Mouse (Mus musculus) liver, adult 2 months (tissue): Measurements from ENCODE around the gene Ush1c. TPM values are rescaled to one million over a fixed set of nuclear protein-coding genes. Genes with fewer than 3 reads are reported as not detected.

ENCODE experiments used
- DNase-seq: peaks from one replicate; pipeline ENCODE4 v3.0.0-alpha.2; 2011; ENCODE audit warnings: low read depth, low spot score; ENCODE audit errors: extremely low read depth
- H3K27ac ChIP-seq: fragments of 200-500 bp; replicated peaks from 2 replicates; pipeline ENCODE4 v1.5.1; 2012; ENCODE audit warnings: low read depth, mild to moderate bottlenecking, control low read depth, inconsistent platforms, low read length; ENCODE audit not compliant: insufficient read depth
- H3K27me3 ChIP-seq: fragments of 200-500 bp; 2 replicates; pipeline ENCODE4 v1.6.1; 2012; ENCODE audit warnings: mild to moderate bottlenecking, moderate library complexity, low read length, inconsistent platforms; ENCODE audit not compliant: control insufficient read depth, insufficient read depth
- H3K36me3 ChIP-seq: fragments of 200-500 bp; 2 replicates; pipeline ENCODE4 v1.6.1; 2012; ENCODE audit warnings: low read length, inconsistent platforms; ENCODE audit not compliant: control insufficient read depth, insufficient read depth
- H3K4me1 ChIP-seq: fragments of 200-500 bp; 2 replicates; pipeline ENCODE4 v1.6.1; 2011; ENCODE audit warnings: low read length; ENCODE audit not compliant: control insufficient read depth, insufficient read depth
- H3K4me3 ChIP-seq: fragments of 200-500 bp; 2 replicates; pipeline ENCODE4 v1.5.1; 2011; ENCODE audit warnings: low read depth, mild to moderate bottlenecking, control low read depth, low read length, moderate library complexity; ENCODE audit not compliant: insufficient read depth
- H3K79me2 ChIP-seq: fragments of 200-500 bp; 2 replicates; pipeline ENCODE4 v1.6.1; 2012; ENCODE audit warnings: inconsistent platforms, mild to moderate bottlenecking, low read length, moderate library complexity; ENCODE audit not compliant: control insufficient read depth, insufficient read depth
- H3K9ac ChIP-seq: fragments of 200-500 bp; 2 replicates; pipeline ENCODE4 v1.6.1; 2012; ENCODE audit warnings: low read depth, mild to moderate bottlenecking, control low read depth, inconsistent platforms, low read length
- CTCF ChIP-seq: fragments of 200-500 bp; IDR thresholded peaks from 2 replicates; pipeline ENCODE4 v1.5.1; 2011; ENCODE audit warnings: low read depth, low read length, control low read depth
- POLR2A ChIP-seq: fragments of 200-500 bp; IDR thresholded peaks from 2 replicates; pipeline ENCODE4 v1.6.1; 2011; ENCODE audit warnings: low read length, control low read depth; ENCODE audit not compliant: insufficient read depth; ENCODE audit errors: extremely low read depth
- WGBS: fragments of 180-500 bp; shearing (Covaris S2); methylation state at CpG from one replicate; pipeline ENCODE4 v1.1.7; 2018; 5-methylcytosine and 5-hydroxymethylcytosine counted together
- polyA plus RNA-seq: library from polyadenylated mRNA; depleted of rRNA; stranded (reverse); fragments of >200 nt; gene quantifications from 2 replicates; pipeline ENCODE4 v1.2.3, GENCODE M21; 2012
- total RNA-seq: library from RNA; depleted of rRNA; stranded (reverse); fragments of >200 nt; gene quantifications from 2 replicates; pipeline ENCODE4 v1.2.3, GENCODE M21; 2014

The Ush1c gene
- total and polyA plus RNA-seq, 2 experiments, result not detected

DNA sequence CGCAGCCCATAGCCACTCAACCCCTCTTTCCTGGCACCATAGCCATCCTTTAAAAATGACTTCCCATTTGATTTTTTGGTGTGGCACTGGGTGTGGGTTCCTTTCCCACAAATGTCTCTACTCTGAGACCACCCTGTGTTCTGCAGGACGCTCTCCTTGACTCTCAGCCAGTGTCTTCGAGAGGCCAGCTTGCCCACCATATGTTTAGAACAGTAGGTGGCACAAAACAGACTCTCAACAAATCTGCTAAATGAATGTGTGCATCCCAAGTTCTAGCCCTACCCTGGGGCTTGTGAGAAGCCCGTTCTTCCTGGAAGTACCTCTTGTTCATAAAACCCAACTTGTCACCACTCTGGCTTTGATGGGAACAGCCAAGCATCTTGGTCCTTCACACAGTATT, 1.8 kb upstream of the Ush1c start:
- H3K27ac ChIP-seq, result no peak overlapping the region
- WGBS, result 92% methylated on average over 4 of the region's 4 CpGs

DNA sequence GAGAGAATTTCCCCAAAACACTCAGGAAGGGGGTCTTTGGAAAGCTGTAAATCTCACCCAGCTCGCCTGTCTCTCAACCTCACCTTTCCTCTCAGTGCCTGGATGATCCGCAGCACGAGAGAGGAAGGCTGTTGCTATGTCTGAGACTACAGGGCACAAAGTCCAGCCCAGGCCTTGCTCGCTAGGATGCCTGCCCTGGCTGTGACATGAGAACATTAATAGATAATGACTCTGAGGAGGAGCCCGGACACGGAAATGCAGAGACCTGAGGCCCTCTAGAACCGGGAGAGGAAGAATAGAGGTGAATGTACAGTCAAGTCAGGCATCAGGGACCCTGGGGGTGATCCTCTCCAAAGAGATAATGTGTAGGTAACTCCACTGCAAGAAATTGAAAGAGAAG, 1.1 kb downstream of the Ush1c start:
- WGBS, result 48% methylated on average over 7 of the region's 7 CpGs
- TF ChIP-seq POLR2A, result no peak
- no peak for TF ChIP-seq CTCF
- no peak overlapping the region for H3K4me3 ChIP-seq
- H3K9ac ChIP-seq, result no peak overlapping the region
- no peaks in the 10 kb centered on the region for H3K79me2 ChIP-seq
- no peak overlapping the region for H3K27ac ChIP-seq
- no peak for DNase-seq
- H3K27me3 ChIP-seq, result no peaks in the 10 kb centered on the region
- no peaks in the 10 kb centered on the region for H3K4me1 ChIP-seq
- H3K36me3 ChIP-seq, result no peaks in the 10 kb centered on the region

More for the DNA sequence above, 1.8 kb upstream of the Ush1c start:
- TF ChIP-seq CTCF, result no peak
- no peak for TF ChIP-seq POLR2A
- H3K27me3 ChIP-seq, result no peaks in the 10 kb centered on the region
- no peaks in the 10 kb centered on the region for H3K4me1 ChIP-seq
- no peak overlapping the region for H3K9ac ChIP-seq
- no peaks in the 10 kb centered on the region for H3K36me3 ChIP-seq
- no peak for DNase-seq
- H3K79me2 ChIP-seq, result no peaks in the 10 kb centered on the region
- no peak overlapping the region for H3K4me3 ChIP-seq

DNA sequence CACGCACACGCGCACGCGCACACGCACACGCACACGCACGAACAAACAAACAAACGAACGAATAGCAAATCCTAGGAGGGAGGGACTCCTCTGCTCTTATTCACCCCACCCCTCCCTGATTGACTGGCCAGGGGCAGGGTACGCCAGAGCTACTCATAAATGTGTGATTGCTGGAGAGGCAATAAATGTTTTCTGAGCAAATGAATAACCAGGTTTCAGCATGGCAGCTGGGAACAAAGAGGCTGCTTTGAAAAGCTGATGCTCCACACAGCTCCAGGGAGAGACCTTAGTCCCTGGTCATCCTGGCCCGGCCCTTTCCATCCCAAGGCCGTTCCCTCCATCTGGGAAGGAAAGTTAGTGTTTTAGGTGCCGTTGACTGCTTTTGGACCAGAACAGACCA, 1.9 kb downstream of the Ush1c start:
- no peak overlapping the region for H3K27ac ChIP-seq
- H3K9ac ChIP-seq, result no peak overlapping the region
- TF ChIP-seq CTCF (no peak), POLR2A (no peak)
- 80% methylated on average over 15 of the region's 15 CpGs for WGBS
- no peaks in the 10 kb centered on the region for H3K36me3 ChIP-seq
- no peaks in the 10 kb centered on the region for H3K27me3 ChIP-seq
- no peak for DNase-seq
- no peaks in the 10 kb centered on the region for H3K4me1 ChIP-seq
- no peaks in the 10 kb centered on the region for H3K79me2 ChIP-seq
- no peak overlapping the region for H3K4me3 ChIP-seq

DNA sequence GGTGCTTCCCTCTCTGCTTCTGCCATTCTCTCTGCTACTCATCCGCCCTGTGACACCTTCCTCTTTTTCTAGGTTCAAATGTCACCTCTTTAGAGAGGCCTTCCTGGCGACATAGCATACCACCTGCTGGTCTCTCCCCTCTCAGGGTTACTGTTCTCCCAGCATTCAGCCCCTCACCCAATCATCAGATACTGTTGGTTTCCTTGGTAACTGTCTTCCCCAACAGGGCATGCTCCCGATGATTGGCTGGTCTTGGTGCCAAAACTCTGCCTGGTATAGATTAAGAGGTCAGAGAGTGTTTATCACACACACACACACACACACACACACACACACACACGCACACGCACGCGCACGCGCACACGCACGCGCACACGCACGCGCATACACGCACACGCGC, 2.4 kb downstream of the Ush1c start:
- DNase-seq, result no peak
- Histone ChIP-seq H3K36me3 (no peaks in the 10 kb centered on the region), H3K27ac (no peak overlapping the region), H3K4me1 (no peaks in the 10 kb centered on the region), H3K27me3 (no peaks in the 10 kb centered on the region), H3K79me2 (no peaks in the 10 kb centered on the region), H3K4me3 (no peak overlapping the region), H3K9ac (no peak overlapping the region)
- 77% methylated on average over 18 of the region's 18 CpGs for WGBS
- TF ChIP-seq CTCF, result no peak
- no peak for TF ChIP-seq POLR2A

DNA sequence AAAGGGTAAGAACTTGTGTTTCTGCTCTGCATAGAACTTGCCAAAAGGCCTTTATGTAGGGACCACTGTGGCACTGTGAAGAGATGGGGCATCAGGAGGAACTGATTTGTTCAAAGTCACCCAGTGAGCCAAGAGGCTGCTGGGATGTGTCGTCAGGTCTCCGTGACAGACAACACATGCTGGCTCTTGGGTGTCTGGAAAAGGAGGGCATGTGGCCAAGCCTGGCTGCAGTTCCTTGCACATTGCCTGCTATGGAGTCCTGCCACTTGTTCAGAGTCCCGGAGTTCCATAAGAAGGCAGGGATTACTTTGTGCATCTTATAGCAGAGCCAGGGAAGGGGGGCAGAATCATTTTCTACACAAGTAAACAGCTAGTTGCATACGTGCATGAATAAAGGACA, 11.4 kb downstream of the Ush1c start:
- Histone ChIP-seq H3K4me1 (no peaks in the 10 kb centered on the region), H3K4me3 (no peak overlapping the region), H3K27me3 (no peaks in the 10 kb centered on the region), H3K27ac (no peak overlapping the region), H3K79me2 (no peaks in the 10 kb centered on the region), H3K9ac (no peak overlapping the region), H3K36me3 (no peaks in the 10 kb centered on the region)
- DNase-seq, result no peak
- no peak for TF ChIP-seq POLR2A
- no peak for TF ChIP-seq CTCF
- WGBS, result 62% methylated on average over 4 of the region's 4 CpGs

DNA sequence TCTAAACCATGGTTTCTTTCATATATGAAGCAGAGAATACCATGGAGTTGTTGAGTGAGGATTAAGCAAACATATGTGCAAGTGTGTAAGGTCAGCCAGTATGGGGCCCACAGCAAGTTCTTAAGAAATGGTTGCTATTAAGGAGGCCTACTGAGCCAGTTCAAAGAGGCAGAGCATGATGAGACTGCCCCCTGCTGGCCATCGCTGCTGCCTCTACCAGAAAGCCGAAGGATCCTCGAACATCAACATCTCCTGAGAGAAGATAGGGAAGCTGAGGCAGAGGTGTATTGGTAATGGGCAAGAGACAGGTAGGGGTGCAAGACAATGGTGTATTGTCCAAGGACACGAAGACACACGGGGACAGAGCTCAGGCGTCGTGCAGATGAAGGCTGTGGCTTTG, 12.1 kb downstream of the Ush1c start:
- 22% methylated on average over 7 of the region's 7 CpGs for WGBS
- DNase-seq, result peak; percentile 0
- Histone ChIP-seq H3K9ac (no peak overlapping the region), H3K36me3 (no peaks in the 10 kb centered on the region), H3K4me1 (no peaks in the 10 kb centered on the region), H3K27ac (no peak overlapping the region), H3K79me2 (no peaks in the 10 kb centered on the region), H3K4me3 (no peak overlapping the region), H3K27me3 (no peaks in the 10 kb centered on the region)
- TF ChIP-seq CTCF, result peak; percentile 83
- no peak for TF ChIP-seq POLR2A
